Mouse (Mus musculus) myocyte (in vitro differentiated cells): Measurements from ENCODE around the gene Oxld1.

Experiments
- POLR2A ChIP-seq: IDR thresholded peaks from one replicate; pipeline ENCODE4 v1.6.1; 2011; ENCODE audit warnings: low read depth, mild to moderate bottlenecking, control low read depth, moderate library complexity; ENCODE audit not compliant: insufficient read length
- POLR2AphosphoS2 ChIP-seq: IDR thresholded peaks from one replicate; pipeline ENCODE4 v1.6.1; 2011; ENCODE audit warnings: low read depth, control low read depth; ENCODE audit not compliant: insufficient read length
- TCF12 ChIP-seq: IDR thresholded peaks from one replicate; pipeline ENCODE4 v1.6.1; 2011; ENCODE audit warnings: mild to moderate bottlenecking, control low read depth; ENCODE audit not compliant: poor library complexity, insufficient read depth, severe bottlenecking

DNA sequence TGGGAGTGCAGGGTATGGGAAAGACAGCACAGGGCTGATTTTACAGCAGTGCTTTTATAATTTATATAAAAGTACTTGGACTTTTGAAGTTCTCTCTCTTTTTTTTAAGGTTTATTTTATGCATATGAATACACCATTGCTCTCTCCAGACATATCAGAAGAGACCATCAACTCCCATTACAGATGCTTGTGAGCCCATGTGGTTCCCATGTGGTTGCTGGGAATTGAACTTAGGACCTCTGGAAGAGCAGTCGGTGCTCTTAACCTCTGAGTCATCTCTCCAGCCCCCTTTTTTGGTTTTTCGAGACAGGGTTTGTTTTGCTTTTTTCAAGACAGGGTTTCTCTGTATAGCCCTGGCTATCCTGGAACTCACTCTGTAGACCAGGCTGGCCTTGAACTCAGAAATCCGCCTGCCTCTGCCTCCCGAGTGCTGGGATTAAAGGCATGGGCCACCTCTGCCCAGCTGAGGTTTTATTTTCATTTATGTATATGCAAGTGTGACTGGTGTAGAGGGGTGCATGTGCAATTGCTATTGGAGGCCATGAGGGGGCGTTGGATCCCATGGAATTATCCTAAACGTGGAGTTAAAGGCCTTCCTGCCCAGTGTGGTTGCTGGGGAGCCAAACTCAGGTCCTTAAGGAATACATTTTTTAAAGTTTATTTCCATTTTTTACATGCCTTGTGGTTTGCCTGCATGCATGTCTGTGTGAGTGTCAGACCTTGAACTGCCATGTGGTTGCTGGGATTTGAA is 1.2 kb upstream of the Oxld1 start:
- TF ChIP-seq POLR2AphosphoS2 (no peak), POLR2A (no peak), TCF12 (no peak)
